Mouse (Mus musculus) heart, adult 8-10 months (tissue): Measurements from ENCODE around the gene Chn2. TPM values are rescaled to one million over a fixed set of nuclear protein-coding genes. Genes with fewer than 3 reads are reported as not detected.
A peak's percentile ranks its signal among the peaks of the same experiment; 100 is the strongest.

ENCODE experiments used
- DNase-seq: peaks from one replicate; pipeline ENCODE4 v3.0.0; 2022; ENCODE audit warnings: low spot score
- total RNA-seq, 4 experiments: library from RNA; stranded (reverse); gene quantifications; 2 replicates each; pipeline ENCODE4 v1.2.4; 2022

Gene Chn2
- total RNA-seq, 4 experiments from 2014 or later = 2.7 to 5.1 (median 2.9) TPM

DNA sequence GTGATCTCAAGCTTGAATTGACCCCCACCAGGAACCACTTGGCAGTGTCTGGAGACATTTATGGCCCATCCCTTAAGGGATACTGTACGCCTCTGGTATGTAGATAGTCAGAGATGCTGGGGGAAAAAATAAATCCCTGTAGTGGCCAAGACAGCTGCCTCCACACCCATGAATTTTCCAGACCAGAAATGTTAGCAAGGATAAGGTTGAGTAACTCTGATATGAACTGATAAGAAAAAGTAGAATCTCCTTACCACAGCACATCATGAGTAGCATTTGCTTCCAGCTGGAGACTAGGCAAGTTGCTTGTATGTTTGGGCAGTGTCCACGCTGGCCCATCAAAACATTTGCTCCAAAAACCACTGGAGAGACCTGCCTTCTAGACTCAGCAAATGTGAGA is 239.3 kb downstream of the Chn2 start:
- DNase-seq = peak; percentile 44

DNA sequence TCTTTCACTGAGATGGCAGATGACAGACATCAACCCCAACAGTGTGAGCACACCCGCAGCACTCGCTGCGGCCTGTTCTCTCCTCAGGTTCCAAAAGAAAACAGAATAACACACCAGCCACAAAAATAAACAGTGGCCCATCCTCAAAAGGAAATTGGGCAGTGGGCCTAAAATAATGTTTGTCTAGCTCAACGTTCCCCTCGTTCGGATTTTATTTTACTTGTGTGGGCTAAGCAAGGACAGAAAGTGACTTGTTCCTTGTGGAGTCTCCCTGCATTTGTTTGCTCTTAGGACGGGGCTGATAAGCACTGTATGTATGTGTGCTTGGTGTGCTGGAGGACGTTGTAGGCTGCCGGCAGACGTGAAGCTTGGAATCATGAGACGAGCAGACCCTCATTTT is 240.0 kb downstream of the Chn2 start:
- DNase-seq = peak; percentile 65

DNA sequence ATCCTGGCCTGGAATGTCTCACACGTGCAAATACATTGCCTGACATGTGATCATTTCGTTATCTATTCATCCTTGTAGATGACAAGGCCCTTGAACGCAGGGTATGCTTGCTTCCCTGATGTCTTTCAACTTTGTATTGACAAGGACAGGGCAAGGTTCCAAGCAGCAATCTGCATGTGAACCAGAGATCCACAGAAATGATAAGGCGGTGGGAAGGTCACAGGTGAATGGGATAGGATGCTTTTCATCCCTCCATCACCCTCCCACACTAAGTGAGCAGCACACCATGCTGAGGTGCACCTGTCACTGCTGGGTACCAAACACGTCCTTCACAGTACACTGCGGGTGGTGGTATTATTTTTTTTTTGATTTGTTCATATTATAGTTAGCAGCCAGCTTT is 240.9 kb downstream of the Chn2 start:
- DNase-seq = no peak

DNA sequence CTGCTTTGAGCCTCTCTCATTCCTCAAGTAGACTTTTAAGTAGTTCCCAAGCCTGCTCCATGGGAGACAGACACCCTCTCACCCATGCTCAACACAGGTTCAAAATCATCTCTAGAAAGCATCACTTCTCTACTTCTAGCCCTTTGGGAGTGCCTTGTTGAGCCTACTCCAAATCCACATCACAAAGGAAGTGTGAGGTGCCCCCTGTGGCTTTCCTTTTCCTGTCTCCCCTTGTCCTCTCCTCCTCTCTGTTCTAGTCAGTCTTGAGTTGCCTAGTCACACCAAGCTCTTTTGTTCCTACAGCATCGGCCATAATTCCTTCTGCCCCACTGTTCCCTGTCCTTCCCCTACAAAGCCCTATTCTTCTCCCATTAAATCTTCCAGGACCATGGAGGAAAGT is 243.9 kb downstream of the Chn2 start:
- no peak for DNase-seq

DNA sequence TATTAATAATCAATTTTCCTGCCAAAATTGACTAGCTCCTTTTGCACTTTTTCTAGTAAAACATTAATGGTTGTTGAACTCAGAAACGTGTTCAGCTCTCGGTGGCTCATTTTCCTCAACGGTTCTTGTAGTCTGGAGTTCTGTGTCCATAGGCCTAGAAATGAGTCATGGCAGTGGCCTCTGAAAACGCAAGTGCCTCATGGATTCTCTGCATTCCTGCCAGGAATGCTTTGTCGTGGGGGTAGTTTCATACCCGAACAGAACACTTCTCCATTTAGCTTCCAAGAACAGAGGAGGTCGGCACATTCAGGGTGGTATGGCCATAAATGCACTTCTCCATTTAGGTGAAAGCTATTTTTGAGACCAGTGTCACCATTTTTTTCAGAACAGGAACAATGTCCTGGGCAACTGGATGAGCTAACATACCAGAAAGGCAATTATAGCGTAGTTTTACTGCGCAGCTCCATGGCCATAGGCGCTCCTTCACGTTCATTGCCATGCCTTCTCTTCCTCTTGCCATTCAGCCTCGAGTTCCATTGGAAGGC is 244.9 kb downstream of the Chn2 start:
- no peak for DNase-seq

DNA sequence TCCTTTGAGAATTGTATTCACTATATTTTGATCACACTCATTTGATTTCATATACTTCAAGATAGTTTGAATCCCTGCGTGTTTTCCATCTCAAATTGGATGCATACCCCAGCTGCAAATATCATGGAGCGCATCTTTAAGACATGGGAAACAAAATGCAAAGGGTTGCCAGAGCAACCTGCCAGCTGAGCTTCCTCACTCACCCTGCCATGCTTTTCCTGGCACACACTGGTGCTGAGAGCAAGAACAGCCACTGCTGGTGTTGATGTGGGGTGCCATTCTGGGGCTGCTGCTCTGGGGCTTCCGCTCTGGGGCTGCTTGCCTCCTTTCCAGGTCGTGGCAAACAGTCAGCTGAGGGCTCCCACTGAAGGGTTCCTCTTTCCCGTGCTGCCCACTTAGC is 247.5 kb downstream of the Chn2 start:
- DNase-seq = no peak

DNA sequence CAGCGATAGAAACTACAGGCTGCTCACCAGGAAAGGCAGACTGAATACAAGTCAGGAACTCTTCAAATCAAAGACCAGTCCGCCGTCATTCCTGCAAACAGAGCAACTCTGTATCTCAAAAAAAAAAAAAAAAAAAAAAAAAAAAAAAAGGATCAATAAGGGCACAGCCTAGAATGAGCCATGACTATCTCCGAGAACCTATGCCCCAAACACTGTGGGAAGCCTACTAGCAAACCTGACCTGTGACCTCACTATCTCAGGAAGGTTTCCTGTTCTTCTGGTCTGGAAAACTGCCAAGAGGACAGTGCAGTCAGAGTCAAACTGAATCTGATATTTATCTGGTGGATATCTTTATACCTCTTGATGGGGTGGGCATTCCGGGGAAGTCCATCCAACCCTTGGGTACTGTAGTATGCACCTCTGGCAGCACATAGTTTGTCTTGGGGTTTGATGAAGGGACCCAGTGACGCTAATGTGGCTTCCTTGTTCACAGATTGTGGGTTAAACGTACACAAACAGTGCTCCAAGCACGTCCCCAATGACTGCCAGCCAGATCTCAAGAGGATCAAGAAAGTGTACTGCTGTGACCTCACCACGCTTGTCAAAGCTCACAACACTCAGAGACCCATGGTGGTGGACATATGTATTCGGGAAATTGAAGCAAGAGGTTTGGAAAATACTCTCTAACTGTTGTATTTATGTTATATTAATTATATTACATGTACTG is 250.6 kb downstream of the Chn2 start:
- DNase-seq = no peak

DNA sequence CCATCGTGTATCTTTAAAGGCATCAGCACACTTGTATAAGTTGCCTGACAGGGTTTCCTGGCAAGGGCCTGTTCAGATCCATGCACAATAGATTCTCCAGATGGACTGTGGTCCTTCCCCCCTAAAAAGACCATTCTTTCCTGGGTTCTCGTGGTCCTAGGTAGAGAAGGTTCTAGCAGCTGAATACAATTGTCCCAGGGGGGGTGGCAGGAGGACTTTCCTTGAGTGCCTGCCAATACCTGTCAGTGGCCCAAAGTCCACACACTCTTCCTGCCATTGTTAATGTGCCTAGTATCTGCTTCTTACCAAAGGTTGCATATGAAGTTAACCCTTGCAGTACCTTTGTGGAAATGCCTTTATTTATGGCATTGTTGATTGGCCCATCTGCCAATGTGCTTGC is 257.9 kb downstream of the Chn2 start:
- peak; percentile 43 for DNase-seq

DNA sequence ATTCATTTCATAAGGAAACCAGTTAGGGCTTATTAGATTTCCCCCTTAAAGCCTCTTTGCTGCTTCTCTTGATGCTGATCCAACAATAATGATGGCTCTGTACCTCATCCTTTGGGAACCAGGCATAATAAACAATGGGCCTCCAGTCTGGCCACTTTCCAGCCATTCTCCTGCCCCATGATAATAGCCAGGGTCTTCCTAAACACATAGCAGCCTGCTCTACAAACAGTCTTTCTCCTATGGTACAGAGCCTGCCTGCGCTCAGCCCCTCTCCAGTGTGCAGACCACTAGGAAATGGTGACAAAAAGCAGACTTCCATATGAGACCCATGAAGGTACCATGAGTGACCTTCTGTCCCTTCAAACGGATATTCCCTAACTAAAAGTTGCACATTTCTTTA is 260.1 kb downstream of the Chn2 start:
- DNase-seq = peak; percentile 30

DNA sequence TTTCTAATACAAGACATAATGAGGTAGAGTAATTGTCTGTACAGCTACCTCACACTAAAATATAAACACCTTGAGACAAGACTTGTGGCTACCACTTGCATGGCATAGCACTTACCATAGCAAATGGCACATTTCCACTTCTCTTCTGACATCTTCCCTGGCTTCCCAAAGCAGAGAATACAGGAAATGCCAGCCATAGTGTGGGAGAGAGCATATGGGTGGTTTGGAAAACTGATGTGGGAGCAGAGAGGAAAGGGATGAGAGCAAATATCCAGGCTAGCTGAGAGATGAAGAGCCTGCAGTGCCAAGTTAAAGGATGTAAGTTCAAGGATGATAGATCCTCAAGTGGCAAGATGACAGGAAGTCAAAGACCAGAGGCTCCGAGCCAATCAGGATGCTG is 266.4 kb downstream of the Chn2 start:
- no peak for DNase-seq

DNA sequence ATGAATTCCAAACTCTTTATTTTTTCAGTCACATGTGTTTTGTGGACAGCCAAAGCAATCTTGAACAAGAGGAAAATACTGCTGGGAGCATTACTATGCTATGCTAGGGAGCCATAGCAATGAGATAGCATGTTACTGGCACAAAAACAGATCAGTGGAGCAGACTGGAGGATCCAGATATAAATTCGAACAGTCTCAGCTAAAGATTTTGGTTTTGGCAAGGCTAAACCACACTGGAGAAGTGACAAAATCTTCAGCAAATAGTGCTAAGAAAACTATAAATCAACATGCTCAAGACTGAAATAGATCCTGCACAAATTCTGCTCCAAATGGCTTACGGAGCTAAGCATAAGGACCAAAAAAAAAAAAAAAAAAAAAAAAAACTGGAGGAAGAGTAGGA is 273.7 kb downstream of the Chn2 start:
- DNase-seq = no peak

DNA sequence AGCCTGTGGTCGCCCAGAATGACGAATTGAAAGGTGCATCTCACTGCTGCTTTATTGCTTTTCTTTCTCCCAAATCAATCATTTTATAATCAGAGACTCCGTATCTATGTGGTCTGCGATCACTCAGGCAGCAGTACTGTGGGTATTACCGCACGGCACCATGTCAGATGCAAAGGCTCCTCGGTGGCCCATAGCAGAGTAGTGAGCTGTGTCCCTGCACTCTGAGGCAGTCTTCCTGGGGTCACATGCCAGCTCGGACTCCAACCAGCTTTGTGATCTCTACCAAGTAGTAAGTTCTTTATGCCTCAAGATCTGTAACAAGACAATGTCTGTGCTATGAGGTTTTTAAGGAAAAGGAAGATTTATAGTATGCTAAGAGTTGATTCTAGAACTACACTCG is 279.3 kb downstream of the Chn2 start:
- no peak for DNase-seq

DNA sequence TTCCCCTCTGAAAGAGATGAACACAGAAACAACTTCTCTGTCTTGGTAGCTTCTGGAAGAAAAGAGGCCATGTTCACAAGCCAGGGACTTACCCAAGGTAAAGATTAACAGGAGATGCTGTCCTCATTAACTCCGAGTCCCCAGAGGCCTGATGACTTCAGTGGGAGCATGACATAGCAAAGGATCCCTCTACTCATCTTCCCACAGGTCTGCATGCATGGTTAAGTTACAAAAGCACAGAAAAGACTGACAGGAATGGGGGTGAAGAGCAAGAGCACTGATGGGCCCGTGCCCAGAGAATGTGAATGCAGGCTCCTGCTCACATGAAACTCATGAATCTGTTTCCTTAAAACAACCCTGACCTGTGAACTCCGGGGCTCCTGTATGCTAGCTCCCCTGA is 279.8 kb downstream of the Chn2 start:
- no peak for DNase-seq

DNA sequence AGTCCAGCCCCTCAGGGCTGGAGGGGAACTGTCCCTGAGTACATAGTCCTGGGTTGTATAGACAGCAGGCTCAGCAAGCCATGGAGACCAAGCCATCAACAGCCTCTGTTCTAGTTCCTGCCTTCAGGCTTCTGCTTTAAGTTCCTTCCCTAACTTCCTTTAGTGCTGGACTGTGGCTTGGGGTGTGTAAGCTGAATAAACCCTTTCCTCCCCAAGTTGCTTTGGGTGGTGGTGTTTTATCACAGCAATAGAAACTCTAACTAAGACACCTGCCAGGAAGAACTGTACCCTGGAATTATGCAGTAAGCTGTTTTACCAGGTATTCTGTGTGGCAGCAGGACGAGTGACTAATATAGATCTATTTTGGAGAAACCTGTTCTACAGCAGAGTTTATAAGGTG is 280.9 kb downstream of the Chn2 start:
- DNase-seq = no peak

DNA sequence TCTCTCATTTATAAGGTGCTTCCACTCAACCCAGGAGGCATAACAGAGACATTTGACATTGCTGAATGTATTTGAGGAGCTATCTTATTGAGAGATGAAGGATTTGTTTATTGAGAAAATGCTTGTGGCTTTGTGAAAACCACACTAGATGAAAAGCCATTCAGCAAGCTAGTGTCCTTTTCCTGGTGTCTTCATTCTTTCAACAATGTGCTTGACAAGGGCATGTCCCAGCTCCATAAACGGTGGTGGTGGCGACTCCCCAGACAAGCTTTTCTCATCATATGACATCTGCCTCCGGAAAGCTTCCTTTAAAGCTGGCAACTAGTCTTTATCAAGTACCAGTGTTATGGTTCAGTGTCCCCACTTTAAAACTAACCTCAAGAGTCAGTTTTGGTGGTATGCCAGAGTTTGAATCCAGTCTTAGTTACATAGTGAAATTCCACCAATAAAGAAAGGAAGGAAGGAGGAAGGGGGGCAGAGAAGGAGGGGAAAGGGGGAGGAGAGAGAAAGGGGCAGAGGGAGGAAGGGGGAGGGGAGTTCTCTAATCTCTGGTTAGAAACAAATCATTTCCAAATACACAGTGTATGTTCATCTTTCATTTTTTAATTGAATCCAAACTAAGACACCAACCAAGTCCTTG is 286.0 kb downstream of the Chn2 start, which contains the start of gene Prr15:
Prr15 (plus strand) TSS at position 590 of the 640 bp plus-strand sequence.
- DNase-seq = no peak

DNA sequence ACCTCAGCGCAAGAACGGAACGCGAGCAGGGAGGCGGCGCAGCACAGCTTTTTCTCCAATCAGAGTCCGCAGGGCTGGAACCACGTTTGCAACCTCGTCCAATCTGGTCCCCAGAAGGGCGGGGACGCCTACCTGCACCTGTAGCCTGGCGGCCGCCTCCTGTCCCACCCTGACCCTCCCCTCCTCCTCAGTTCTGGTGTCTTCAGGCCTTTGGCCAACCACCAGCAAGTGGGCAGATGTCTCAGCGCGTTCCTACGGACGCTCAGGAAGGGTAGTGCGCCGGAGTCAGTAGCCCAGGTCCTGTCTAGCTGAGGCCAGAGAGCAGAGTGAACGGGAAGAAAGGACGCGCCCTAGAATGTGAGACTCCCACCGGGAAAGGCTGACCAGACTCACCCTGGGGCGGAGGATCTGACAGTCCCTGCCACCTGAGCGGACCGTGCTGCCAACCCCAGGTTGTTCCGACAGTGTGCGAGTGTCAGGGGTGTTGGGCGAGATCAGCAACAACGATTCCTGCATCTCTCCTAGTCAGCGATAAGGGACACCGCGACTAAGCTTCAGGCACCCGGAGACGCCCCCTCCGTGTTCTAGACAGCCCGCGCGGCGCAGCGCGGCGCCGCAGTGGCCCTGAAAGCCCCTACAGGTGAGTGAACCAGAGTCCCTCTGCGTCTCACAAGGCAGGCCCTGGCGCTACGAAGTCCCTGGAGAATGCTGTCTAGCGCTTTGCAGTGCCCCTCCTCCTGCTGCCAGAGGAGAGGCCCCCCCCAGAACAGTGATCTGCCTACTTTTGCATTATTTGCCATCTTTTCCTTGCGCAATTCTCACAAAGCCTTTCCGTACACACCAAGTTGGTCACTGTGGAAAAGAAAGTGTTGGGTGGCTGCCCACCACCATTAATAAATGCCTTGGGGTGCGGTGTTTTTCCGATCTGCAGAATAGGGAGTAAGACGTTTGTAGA is 287.6 kb downstream of the Chn2 start:
- peak; percentile 30 for DNase-seq

DNA sequence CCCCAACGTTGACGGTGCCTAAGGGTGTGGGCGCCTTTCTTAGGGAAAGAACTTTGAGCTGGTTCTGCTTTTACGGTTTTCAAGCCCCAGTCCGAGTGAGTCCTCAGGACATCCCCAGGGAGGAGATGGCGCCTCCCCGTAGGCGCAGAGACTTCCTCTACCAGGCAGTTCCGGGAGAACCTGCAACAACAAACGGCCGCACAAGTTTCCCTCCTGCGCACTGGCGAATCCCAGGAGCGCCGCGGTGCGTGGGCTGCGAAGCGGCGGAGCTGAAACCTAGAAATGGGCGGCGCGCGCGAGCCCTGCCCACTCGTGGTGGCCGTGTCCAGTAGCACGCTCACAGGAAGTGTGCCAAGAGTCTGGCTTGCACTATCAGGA is 288.3 kb downstream of the Chn2 start:
- DNase-seq = peak; percentile 53

DNA sequence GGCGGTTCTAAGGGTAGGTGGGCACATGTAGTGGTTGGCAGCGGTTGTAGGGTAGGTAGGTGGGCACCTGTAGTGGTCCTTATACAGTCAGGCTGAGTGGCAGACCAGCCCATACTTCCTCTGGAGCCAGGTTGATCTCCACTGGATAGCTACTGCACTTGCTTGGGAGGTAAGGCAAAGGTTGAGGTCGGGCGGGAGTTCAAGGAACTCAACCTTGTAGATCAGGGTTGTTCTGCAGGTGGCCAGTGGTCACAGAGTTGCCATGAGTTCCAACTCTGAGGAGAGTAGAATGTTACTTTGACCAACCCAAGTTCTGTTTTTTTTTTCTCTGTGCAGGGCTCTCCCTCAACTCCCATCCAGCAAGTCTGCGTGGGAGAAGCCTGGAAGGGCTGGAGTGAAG is 289.4 kb downstream of the Chn2 start:
- DNase-seq = no peak

DNA sequence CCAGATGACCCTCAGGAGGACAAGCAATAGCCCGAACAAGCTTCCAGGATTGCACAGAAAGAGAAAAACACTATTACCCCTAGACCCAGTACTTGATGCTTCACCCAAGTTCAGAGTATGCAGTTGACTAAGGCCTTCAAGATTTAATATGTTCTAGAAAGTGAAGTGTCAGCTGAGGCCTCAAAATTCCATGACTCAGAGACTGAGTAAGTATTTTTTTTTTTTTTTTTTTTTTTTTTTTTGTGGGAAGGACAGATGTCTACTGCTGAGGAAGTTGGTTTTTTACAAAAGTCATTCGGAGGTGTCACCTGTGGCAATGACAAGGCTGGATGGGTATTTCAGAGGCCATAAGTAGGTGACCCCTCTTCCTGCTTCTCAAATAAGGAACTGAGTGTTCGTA is 290.2 kb downstream of the Chn2 start:
- DNase-seq = no peak

DNA sequence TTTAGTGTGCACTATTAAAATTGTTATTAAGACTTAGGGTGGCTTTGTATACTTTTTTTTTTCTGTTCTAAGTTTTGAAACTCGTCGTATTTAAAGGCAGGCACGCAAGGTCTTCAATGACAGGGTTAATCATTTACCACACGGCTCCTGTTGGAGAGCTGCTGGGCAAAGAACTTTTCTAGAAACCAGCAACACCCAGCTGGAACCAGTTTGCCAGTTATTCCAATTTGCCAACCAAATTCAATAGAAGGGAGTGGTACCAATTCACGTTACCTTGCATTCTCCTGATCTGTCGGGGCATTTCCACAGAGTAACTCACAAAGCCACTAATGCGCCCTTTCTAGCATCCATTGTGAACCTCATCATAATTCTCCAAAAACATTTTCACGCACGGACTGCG is 290.8 kb downstream of the Chn2 start:
- no peak for DNase-seq

DNA sequence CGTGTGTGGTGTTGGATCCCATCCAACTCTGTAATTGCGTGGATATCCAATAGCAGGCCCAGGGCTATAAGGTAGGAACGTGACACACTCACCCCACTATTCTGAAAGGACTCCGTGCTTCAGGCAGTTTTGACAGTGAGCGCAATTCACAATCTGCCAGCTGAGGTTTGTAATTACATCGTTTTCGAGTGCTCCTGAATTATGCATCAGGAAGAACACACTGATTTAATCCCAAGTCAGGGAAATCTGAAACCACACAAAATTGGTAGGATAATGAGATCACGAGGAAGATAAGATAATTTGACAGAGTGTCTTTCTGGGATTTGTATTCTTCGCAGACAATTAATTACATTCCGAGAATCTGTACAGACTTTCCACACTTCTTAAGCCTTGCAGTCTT is 292.4 kb downstream of the Chn2 start:
- no peak for DNase-seq

DNA sequence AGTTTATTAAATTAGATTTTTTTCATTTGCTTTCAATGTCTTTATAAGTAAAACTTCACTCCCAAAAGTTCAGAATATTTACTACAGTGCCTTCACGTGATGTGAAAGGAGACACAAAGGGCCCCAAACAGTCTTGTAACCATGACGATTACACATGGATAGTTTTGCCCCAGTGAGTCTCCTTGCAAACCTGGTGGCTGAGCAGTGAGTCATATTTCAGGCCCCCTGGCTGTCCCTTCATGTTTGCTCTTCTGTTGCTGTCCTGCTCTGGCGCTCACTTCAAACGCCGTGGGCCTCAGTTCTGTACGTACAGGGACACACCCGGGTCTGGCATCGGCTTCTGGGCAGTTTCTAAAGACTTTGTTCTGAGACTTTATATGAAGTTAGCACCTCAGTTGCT is 292.8 kb downstream of the Chn2 start:
- no peak for DNase-seq
